Mouse (Mus musculus) C2C12 (cell line): ENCODE data around the gene Pus1.

ENCODE experiments used
- CEBPB ChIP-seq: IDR thresholded peaks from one replicate; pipeline ENCODE4 v1.6.1; 2011; ENCODE audit warnings: low read depth, mild to moderate bottlenecking, control low read depth, moderate library complexity
- CTCF ChIP-seq: IDR thresholded peaks from one replicate; pipeline ENCODE4 v1.5.1; 2011; ENCODE audit not compliant: control insufficient read depth, insufficient read depth, insufficient read length
- MAX ChIP-seq: IDR thresholded peaks from one replicate; pipeline ENCODE4 v1.6.1; 2011; ENCODE audit warnings: mild to moderate bottlenecking, control low read depth
- MYOG ChIP-seq: IDR thresholded peaks from one replicate; pipeline ENCODE4 v1.6.1; 2011; ENCODE audit not compliant: control insufficient read depth, insufficient read length; ENCODE audit errors: extremely low read depth
- USF1 ChIP-seq: IDR thresholded peaks from one replicate; pipeline ENCODE4 v1.6.1; 2011; ENCODE audit warnings: low read depth, mild to moderate bottlenecking, control low read depth, moderate library complexity

DNA sequence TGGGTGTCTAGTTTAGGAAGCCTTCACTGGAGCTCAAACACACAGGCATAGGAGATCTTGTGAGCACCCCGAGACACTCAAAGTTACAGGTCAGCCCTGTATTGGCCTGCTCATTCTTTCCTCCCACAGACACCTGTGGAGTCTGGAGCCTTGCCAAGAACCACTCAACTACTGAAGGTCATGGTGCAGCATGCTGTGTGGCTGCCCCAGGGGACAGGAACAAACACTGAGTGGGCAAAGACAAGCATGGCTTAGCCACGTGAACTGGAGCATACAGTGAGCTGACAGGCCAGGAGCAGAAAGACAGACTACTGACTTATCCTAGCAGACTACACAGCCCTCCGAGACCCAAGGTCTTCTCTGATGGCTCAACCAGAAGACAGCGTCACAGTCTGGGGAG is 17.2 kb upstream of the Pus1 start:
- TF ChIP-seq CTCF (no peak), USF1 (no peak), MAX (no peak), MYOG (no peak), CEBPB (no peak)
